Mouse (Mus musculus) lung, embryonic 14.5 days (tissue): ENCODE measurements around the gene Mtmr3. TPM values are rescaled to one million over a fixed set of nuclear protein-coding genes. Genes with fewer than 3 reads are reported as not detected.

Experiments used
- ATAC-seq: fragments of 200-750 bp; cut with Nextera tagmentation; 2 replicates; pipeline ENCODE4 v1.8.0; 2017; ENCODE audit warnings: mild to moderate bottlenecking, moderate TSS enrichment, moderate library complexity; ENCODE audit not compliant: insufficient read depth
- DNase-seq: peaks from one replicate; pipeline ENCODE4 v3.0.0-alpha.2; 2015
- H3K27ac ChIP-seq: fragments of 300-500 bp; sonication (generic); 2 replicates; pipeline ENCODE4 v1.5.1; 2014; ENCODE audit warnings: low read depth, mild to moderate bottlenecking, moderate library complexity
- H3K27me3 ChIP-seq: fragments of 300-500 bp; sonication (generic); 2 replicates; pipeline ENCODE4 v1.6.1; 2014; ENCODE audit warnings: low read length, control low read depth; ENCODE audit not compliant: insufficient read depth
- H3K36me3 ChIP-seq: fragments of 300-500 bp; sonication (generic); 2 replicates; pipeline ENCODE4 v1.6.1; 2014; ENCODE audit warnings: control low read depth; ENCODE audit not compliant: insufficient read depth
- H3K4me1 ChIP-seq: fragments of 300-500 bp; sonication (generic); 2 replicates; pipeline ENCODE4 v1.6.1; 2014; ENCODE audit warnings: antibody characterized with exemption, control low read depth; ENCODE audit not compliant: insufficient read depth
- H3K4me2 ChIP-seq: fragments of 300-500 bp; sonication (generic); 2 replicates; pipeline ENCODE4 v1.6.1; 2014; ENCODE audit warnings: mild to moderate bottlenecking
- H3K4me3 ChIP-seq: fragments of 300-500 bp; sonication (generic); 2 replicates; pipeline ENCODE4 v1.5.1; 2014; ENCODE audit warnings: low read depth, low read length
- H3K9ac ChIP-seq: fragments of 300-500 bp; sonication (generic); 2 replicates; pipeline ENCODE4 v1.6.1; 2014
- H3K9me3 ChIP-seq: fragments of 300-500 bp; sonication (generic); 2 replicates; pipeline ENCODE4 v1.6.1; 2016; ENCODE audit warnings: low read depth, low read length, control low read depth
- CTCF ChIP-seq: IDR thresholded peaks from 2 replicates; pipeline ENCODE4 v1.5.1; 2016; ENCODE audit warnings: antibody characterized with exemption, low read depth
- WGBS: fragments of 180-500 bp; shearing (Covaris S2); extraction: QIAGEN DNeasy Blood & Tissue Kit; methylation state at CpG from one replicate; pipeline ENCODE4 v1.1.7; 2014; 5-methylcytosine and 5-hydroxymethylcytosine counted together
- polyA plus RNA-seq: library from polyadenylated mRNA; unstranded; fragments of >200 nt; fragmentation: Nextera tagmentation; extraction: Ambion mirVana; gene quantifications from 2 replicates; pipeline ENCODE4 v1.2.1, GENCODE M21; 2014

Gene Mtmr3
- polyA plus RNA-seq, 1 experiment from 2014 or later: 32.1 TPM

GRCm38 (mm10) chr11:4437318-4437717, 157.3 kb downstream of the Mtmr3 start:
- H3K4me3 ChIP-seq: no peak overlapping the region
- TF ChIP-seq CTCF: no peak
- H3K9ac ChIP-seq: no peak overlapping the region
- no peak overlapping the region for H3K27ac ChIP-seq
- no peak for DNase-seq
- no peaks in the 10 kb centered on the region for H3K36me3 ChIP-seq
- WGBS: 75% methylated on average over 1 of the region's 1 CpGs
- H3K4me2 ChIP-seq: no peak overlapping the region
- no peaks in the 10 kb centered on the region for H3K4me1 ChIP-seq
- H3K9me3 ChIP-seq: no peaks in the 10 kb centered on the region
- no peak for ATAC-seq
- no peaks in the 10 kb centered on the region for H3K27me3 ChIP-seq

- no peak overlapping the region for H3K27ac ChIP-seq
- no peaks in the 10 kb centered on the region for H3K27me3 ChIP-seq
- H3K4me2 ChIP-seq: no peak overlapping the region
- peak; percentile 48 for TF ChIP-seq CTCF
- H3K9me3 ChIP-seq: no peaks in the 10 kb centered on the region
- no peak overlapping the region for H3K4me3 ChIP-seq
- no peaks in the 10 kb centered on the region for H3K4me1 ChIP-seq
- DNase-seq: peak; percentile 67
- 70% methylated on average over 3 of the region's 3 CpGs for WGBS
- no peaks in the 10 kb centered on the region for H3K36me3 ChIP-seq
- H3K9ac ChIP-seq: no peak overlapping the region
- no peak for ATAC-seq
Observed at GRCm38 (mm10) chr11:4436631-4437030, 158.0 kb downstream of the Mtmr3 start.

DNA sequence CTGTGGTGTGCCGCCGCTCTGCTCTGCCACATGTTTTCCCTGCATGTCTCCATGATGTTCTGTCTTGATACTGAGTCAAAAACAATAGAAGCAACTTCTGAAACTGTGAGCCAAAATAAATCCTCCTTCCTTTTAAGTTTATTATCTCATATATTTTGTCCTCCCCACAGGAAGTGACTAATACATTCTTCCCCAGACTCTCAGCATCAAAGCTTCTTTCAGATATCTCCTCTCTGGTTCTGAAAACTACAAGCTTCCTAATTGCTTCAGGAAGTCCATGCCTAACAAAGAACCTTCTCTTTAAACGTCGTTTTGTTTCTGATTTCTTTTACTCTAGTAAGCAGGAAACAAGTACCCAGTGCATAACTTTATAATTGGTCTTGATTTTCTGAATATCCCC, 160.2 kb downstream of the Mtmr3 start:
- Histone ChIP-seq H3K4me3 (no peak overlapping the region), H3K4me2 (no peak overlapping the region), H3K27ac (no peak overlapping the region), H3K4me1 (no peaks in the 10 kb centered on the region), H3K9ac (no peak overlapping the region), H3K36me3 (no peaks in the 10 kb centered on the region), H3K9me3 (no peaks in the 10 kb centered on the region), H3K27me3 (no peaks in the 10 kb centered on the region)
- no peak for TF ChIP-seq CTCF
- WGBS: 73% methylated on average over 4 of the region's 4 CpGs
- DNase-seq (no peak), ATAC-seq (no peak)

Other genes starting within 250 kb of the Mtmr3 start
- gene Hormad2, start 153.8 kb downstream of the Mtmr3 start, polyA plus RNA-seq: 0.09 TPM in 1 of 2 replicates, not detected in the other
- gene Gm11032, start 25.2 kb upstream of the Mtmr3 start, polyA plus RNA-seq: not detected in 2 replicates
- gene Ascc2, start 42.9 kb upstream of the Mtmr3 start, polyA plus RNA-seq: 36.6 and 37.3 TPM in 2 replicates
- 736 and 777 TPM in 2 replicates for gene Uqcr10, start 109.5 kb upstream of the Mtmr3 start, polyA plus RNA-seq
- gene Zmat5, start 109.8 kb upstream of the Mtmr3 start, polyA plus RNA-seq: 70.4 and 74.1 TPM in 2 replicates
- 0.17 and 0.18 TPM in 2 replicates for gene Cabp7, start 151.9 kb upstream of the Mtmr3 start, polyA plus RNA-seq